Mouse (Mus musculus) ovary, adult 18-20 months (tissue): ENCODE measurements around the gene Prkrip1.
"Not testable (repeated sequence)": the region's sequence is repeated elsewhere in the genome, so short reads cannot be mapped to it uniquely, and the experiment has no call there.

Experiments used
- DNase-seq: peaks from one replicate; pipeline ENCODE4 v3.0.0; 2022; ENCODE audit warnings: low spot score, mixed read lengths

Prkrip1 gene

DNA sequence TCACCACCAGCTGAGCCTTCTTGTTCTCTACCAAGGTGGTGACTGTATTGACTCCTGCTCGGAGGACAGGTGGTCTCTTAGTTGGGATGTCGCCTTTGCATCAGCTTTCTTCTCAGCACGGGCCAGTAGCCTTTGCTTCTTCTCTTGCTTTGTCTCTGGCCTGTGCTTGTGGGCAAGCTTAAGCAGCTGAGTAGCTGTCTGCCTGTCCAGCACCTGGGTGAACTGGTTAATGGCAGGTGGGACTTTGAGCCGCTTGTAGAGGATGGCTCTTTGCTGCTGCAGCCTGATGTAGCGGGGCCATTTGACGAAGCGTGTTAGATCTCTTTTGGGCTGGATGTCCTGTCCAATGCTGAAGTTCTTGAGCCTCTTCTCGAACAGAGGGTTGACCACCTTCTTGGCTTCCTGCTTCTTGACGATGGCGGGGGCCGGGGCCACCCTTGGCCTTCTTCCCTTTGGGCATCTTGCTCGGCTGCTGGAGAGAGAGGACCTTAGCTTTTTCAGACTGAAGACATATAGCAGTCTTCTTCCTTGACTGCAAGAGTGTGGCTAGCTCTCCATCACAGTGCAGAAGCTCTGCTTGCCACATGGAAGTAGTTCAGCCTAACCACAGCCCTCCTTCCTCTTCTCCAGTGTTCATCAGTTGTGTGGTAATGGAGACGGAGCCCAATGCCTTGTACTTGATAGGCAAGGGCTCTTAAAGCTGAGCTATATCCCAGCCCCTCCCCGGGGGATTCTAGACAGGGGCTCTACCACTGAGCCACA, 12.8 kb upstream of the Prkrip1 start:
- not testable (repeated sequence) for DNase-seq

DNA sequence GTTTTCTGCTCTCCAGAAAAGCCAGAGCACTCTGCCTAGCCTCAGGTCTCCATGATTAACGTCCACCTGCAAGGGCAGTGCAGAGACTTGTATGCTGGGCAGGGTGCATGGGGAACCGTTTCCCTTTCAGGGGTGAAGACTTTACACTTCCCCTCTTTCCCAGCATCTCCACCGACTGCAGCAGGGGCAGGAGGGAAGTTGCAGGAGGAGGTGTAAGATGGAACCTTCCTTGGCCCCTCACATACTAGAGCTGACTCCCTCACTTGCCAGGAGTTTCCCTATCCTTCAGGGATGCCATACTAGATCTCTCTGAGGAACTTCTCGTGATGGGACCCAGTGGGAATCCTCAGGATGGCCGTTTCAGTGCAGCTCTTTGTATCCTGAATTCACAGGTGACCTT, 11.8 kb upstream of the Prkrip1 start:
- DNase-seq = no peak

DNA sequence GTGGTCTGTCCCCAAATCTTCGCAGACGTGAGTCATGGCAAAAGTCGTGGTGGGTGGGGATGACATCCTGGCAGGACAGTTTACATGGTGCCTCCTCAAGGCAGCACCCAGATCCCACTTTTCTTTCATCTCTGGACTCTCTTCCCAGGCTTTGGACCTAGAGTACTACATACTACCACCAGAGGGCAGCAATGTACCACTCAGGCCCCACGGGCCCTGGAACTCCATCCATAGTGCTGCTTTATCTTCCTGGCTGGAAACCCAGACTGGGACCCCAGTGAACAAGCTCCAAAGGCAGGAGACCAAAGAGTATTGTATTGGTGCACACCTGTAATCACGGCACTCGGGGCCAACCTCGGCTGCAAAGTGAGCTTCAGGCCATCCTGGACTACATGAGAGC, 3.1 kb upstream of the Prkrip1 start:
- no peak for DNase-seq

DNA sequence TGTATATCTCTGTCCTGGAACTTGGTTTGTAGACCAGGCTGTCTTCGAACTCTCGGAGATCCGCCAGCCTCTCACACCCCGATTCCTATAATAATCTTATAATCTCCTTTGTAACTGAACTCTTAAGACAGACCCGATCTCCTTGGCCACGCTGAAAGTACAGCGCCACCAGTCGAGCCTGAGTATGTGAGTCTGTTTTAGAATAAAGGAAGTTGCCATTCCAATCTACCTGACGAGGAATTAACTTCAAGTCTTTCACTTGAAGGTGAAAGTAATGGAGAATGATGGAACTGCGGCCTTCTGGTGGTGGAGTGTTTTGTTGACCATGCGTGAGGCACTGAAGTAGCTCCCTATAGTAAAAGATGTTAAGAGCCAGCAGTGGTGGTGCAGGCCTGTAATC, 763 bp upstream of the Prkrip1 start:
- no peak for DNase-seq

DNA sequence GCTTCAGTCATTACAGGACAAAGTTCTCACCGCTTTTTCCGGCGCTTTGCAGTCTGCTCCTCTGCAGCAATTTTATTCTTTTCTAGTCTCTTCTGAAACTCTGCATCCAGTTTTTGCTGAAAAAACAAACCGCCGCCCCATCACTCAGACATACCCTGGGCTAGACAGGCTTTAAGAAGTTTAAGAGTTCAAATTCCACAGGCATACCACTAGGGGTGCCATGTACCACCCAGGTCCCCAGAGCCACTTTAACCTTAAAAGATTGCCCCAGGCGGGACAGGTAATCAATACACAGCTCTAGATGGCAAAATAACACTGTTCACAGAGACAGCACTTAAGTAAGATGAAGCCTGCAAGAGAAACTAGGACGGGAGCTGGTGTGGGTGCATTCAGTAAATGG, 6.9 kb downstream of the Prkrip1 start:
- DNase-seq = no peak

DNA sequence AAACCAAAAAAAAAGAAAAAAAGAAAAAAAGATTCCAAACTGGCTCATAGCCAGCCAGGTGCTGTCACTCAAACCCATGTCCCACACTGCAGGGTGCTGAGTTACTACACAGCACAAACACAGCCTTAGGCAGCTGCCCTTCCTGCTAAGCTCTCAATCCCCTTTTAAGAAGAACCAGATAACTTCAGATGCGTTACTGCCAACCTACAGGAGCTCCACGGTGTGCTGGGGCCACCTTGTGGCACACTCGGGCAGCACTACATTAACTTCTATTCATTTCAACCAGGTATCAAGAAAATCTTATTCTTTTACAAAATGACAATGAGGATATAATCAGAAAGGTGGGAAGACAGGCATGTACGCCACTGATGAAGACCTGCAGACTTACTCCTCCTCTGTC, 12.0 kb downstream of the Prkrip1 start:
- DNase-seq = no peak

DNA sequence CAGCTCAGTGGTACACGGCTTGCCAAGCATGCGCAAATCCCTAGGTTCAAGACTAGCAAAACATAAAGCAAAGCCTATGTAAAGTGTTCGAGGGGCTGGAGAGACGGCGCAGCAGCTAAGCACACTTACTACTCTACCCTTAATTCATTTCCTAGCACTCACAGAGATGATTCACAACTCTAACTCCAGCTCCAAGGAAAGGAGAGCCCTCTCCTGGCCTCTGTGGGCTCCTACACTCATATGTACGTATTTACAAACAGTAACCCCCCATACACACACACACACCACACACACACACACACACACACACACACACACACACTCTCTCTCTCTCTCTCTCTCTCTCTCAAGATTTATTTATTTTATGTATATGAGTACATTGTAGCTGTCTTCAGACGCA, 15.0 kb downstream of the Prkrip1 start:
- no peak for DNase-seq

DNA sequence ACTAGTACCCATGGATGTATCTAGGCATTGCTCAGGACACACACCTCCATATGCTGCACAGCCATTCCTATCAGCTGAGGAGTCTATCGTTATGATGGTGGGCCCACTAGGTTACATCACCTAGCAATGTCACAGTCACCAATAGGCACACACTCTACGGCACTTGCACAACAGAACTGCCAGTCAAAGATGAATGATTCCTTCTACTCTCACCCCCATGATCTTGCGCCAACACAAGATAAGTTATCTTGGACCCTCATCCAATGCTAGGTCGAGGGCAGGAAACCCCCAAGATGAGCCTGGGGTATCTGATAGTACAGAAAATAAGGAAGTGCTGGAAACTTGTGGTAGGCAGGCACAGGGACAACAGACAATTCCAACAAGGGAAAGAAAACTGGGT, 15.9 kb downstream of the Prkrip1 start:
- no peak for DNase-seq

DNA sequence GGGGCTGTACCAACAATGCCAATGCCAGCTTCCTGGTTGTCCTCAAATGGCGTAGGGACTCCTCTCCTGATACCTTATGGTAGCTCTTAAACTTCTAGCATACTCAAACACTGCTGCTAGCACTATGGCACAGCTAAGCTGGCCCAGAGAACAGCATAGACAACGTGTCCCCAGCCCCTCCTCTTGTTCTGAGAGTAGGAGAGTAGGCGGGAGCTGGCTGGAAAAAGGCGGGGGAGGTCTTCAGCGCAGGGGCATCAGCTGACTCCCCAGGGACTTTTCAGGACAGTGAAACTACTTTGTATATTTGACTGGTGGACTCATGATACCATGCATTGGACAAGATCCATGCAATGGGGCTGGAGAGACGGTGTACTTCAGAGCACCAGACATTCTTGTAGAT, 16.7 kb downstream of the Prkrip1 start:
- no peak for DNase-seq

DNA sequence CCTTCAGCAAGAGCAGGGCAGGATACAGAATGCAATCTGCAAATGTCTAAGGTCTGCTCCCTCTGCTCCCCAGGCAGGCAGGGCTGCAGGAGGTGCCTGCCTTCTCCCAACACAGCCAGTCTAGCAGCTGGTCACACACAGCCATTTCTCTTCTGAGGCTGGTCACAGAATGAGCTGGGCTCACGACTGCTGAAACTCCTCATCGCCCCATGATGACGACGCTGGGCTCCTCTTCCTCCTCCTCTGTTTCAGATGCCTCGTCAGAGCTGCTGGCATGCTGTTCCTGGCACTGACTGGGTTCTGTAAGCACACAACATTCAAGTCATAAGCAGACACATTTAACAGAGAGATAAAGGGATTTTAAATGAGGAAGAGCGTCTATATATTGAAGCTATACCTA, 17.6 kb downstream of the Prkrip1 start:
- DNase-seq = no peak

DNA sequence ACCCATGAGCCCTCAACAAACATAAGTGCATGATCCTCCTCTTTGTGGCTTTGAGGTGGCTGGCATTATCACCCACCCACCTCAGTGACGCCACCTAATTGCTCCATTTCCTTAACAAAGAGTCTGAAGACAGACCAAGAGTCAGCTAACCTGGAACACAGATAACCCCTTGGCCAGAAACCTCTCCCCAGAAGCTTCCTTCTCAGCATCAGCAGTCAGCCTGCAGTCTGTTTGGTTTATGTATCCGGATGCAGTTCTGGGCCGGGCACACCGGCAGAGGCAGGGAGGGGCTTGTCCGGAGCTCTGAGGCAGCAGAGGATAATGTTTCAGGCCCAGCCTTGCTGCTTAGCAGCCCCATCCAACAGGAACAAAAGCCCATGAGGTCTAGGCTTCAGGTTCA, 19.2 kb downstream of the Prkrip1 start:
- DNase-seq = no peak

DNA sequence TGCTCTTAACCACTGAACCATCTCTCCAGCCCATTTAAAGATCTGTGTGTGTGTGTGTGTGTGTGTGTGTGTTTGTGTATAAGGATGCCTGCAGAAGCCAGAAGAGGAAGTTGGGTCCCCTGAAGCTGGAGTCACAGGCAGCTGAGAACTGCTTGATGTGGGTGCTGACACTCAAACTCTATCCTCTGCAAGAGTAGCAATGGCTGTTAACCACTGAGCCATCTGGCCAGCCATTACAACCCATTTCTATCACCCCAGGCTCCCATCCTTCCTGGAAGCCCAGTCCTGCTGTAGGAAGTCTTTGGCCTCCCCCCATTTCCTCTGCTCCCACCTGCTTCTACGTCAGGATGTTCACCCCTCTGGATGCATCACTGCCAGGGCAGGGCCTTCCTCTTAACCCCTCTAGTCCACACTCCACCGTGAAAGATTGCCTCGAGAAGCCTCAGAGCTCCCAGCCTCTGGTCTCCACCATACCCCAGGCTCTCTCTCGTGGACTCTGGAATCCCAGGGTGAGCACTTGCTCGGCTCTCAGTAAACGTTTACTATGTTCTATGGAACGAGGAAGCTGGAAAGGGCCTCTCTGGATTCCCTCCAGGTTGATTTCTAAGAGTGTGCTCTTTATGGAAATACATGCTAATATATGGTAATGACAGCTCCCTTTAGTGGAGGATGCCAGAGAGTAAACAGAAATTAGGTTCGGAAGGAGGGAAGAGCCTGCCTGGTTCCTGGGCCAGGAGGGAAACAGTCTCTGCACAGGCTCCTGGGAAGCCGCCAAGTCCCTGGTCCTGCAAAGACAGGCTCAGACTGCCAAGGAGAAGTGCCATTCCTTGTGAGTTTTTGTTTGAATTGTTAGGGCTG, 24.9 kb downstream of the Prkrip1 start:
- no peak for DNase-seq

DNA sequence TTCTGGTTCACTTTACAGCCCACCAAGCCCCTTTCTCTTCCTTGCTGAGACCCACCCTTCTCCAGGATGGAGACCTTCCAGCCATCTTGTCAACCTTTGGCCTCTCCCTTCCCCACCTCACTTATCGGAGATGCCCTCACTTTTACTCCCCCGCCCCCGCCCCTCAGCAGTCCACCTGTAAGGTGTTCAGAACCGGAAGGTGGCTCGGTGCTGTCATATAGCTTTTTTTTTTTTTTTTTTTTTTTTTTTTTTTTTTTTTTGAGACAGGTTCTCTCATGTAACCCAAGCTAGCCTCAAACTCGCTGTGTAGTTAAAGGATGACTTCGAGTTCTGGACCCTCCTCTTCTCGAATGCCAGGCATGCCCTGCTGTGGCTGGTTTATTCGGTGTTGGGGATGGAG, 25.8 kb downstream of the Prkrip1 start:
- DNase-seq = no peak

DNA sequence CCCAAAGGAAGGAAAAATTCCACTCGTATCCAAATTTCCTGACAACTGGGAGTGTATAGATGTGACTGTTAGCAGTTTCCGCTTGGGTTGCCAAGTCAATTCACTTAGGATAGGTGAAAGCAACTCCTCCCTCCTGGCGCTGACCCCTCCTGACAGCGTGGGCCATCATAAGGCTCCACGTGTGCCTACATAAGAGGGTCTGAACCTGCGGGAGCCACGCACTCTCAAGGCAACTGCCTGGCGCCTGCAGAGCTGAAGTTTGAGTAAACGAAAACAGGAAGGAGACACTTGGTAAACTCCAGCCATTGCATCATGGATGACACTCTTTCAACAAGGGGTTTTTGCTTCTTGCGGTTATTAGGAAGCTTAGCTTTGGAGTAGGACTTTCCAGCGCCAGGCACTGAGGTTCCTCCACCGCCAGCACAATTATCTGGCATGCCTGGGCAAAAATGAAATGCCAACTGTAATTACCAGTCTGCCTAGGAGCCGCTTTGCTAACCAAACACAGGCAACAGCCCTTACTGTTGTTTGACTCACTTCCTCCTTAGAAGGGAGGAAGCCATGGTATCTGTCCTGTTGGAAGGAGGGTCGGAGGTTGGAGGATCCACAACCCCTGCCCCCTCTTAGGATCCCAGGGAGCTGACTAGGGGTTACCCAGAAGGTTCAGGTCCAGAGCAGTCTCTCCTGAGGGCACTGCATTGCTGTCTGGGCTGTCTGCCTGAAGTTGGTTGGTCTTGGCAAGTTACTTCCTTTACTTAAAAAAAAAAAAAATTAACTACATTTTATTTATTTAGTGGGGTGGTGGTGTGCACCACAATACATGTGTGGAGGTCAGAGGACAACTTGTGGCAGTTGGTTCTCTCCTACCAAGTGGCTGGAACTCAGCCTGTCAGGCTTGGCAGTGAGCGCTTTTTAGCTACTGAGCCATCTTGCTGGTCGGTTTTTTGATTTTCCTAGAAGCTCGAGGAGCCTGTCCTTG, 27.1 kb downstream of the Prkrip1 start:
- no peak for DNase-seq

DNA sequence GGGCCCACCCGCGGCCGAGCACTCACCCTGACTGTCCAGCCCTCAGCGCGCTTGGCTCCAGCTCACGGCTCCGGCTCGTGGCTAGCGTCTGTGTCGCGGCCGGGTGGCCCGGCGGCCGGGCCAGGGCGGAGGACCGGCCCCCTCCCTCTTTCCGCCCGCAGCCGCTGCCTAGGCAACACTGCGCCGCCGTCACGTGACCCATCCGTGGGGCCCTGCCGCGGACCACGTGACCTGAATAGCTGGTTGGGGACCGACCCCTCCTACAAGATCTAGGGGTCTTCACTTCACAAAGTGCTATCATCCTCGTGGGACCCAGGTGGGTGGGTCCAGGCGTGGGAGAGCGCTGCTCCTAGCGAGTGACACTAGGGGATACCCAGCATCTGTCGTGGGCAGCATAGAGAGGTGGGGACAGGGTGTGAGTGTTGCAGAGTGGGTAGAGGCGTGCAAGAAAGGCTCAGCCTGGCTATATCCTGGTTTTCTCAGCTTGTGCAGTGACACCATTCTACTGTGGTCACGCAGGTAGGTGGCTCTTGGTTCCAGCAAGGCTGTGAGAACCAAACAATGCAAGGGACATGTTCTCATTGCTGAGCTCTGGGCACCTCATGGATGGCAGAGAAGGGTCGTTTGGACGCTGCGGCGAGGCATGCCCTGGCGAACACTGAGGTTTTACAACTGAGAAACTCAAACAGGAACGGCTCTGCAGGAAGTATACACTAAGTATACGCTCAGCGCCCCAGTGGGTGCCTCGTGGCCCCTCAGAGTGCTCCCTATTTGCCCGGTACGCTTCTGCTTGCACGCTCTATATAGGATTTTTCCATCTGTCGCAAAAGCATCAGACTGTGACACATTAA, 28.0 kb downstream of the Prkrip1 start, which contains the start of gene Orai2:
Orai2 (minus strand) TSS at position 202 of the 851 bp plus-strand sequence.
- peak; percentile 50 for DNase-seq

DNA sequence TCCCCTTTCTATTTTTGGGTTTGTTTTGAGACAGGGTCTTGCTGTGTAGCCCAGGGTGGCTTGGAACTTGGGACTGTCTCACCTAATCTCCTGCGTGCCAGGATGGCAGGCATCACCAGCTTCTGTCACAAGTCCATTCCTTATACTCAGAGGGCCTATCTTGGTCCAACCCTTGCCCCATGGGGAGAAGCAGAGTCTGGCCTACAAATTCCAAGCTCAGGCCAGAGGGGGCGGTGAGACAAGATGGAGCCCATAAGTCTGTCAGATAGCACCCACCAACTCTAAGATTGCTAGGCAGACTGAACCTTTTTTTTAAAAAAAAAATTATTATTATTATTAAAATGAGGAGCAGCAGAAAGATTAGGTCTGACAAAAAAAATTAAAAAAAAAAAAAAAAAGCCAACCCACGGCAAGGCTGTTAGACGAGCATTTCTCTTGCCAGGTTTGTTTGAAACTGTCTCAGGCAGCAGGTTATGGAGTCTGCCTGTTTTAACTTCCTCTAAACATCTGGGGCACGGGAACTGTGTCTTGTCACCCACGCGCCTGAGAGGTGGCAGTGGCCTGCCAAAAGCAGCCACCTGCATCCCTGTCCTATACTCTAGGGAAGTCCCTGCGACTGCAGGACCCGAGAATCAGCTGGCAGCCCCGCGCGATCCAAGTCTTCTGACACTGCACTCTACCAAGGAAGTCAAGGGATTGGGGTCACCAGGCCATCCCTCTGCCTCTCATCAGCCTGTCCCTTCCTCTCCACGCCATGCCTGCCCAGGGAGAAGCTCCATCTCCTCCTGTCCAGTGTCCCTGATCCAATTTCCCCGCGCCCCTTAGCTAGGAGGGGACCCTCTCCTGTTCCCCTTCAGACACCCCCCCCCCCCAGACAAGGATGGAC, 28.9 kb downstream of the Prkrip1 start:
- DNase-seq = no peak

DNA sequence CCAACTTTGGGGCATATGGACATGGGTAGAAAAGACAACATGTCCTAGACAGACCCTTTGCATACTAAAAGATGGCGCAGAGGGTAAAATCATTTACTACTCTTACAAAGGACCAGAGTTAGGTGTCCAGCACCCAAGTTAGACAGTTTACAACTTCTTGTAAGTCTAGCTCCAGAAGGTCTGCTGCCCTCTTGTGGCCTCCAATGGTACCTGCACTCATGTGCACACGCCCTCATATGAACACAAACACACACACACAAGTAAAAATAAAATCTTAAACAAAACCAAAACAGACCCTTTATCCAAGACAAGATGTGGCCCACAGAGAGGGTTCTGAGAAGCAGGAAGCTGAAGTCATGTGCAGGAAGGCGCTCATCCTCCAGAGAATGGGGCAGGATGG, 30.7 kb downstream of the Prkrip1 start:
- DNase-seq = no peak

DNA sequence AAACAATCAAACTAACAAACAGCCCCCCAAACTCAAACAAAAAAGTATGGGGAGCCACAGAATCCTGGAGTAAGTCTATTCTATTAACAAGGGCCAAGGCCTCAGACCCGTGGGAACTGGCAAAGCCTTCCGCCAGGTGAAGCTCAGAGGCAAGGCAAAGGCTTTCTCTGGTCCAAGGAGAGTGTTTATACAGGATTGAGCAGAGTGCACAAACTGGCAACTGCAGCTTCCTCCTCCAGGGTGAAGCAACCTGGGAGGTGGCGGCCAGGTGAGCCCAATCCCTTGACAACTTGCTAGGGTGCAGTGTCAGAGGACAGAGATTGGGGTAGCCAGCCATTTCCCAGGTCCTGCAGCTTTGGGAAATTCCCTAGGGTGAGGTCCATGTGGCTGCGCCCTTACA, 31.5 kb downstream of the Prkrip1 start:
- no peak for DNase-seq

DNA sequence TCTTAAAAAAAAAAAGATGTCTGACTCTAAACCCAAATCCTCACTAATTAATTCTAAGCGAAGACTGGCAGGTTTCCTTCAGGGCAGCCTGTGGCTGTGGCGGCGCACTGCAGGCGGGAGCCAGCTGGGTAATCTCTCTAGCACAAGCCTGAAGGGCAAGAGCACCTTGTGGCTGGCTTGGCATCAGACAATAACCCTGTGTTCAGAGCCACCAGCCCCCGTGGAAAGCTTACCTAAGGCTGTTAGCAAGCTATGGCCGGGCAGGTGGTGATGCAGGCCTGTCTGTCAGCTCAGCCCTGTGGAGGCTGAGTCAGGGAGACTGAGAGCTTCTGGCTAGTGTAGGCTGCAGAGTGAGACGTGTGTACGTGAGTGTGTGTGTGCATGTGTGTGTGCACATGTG, 33.5 kb downstream of the Prkrip1 start:
- DNase-seq = no peak

DNA sequence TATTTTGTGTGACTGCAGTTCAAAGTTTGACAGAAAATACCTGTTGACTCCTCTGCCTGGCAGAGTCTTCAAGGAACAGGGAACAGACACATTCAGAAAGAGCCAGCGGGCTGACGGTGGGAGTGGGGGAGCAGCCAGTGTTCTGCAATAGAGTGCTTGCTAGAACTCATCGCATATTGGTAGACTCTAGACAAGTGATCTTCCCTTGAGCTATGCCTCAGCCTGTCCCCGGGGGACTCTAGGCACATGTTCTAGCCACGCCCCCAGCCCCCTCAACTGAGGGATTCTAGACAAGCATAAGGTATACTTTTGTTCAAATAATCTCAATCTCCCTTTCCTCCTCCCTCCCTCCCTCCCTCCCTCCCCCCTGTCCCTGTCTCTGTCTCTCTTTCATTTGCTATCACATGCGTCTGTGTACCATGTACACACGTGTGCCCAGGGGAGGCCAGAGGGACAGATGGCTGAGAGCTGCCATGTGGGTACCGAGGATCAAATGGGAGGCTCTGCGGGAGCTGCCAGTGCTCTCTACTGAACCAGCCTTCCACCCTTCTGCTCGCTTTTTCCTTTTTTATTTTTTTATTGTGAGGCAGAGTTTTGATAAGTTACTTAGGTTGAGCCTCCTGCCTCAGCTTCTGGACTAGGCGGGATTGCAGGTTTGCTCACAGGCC, 34.8 kb downstream of the Prkrip1 start:
- no peak for DNase-seq
